Mouse (Mus musculus) hindbrain, postnatal 0 days (tissue): ENCODE results near the gene Ackr3. TPM values are rescaled to one million over a fixed set of nuclear protein-coding genes. Genes with fewer than 3 reads are reported as not detected.

Source experiments
- ATAC-seq: fragments of 200-750 bp; cut with Nextera tagmentation; 2 replicates; pipeline ENCODE4 v1.8.0; 2017; ENCODE audit warnings: mild to moderate bottlenecking, moderate TSS enrichment, moderate library complexity
- DNase-seq: peaks from one replicate; pipeline ENCODE4 v3.0.0-alpha.2; 2015; ENCODE audit warnings: low spot score
- H3K27ac ChIP-seq: fragments of 300-500 bp; sonication (generic); 2 replicates; pipeline ENCODE4 v1.5.1; 2014; ENCODE audit warnings: mild to moderate bottlenecking
- H3K27me3 ChIP-seq: fragments of 300-500 bp; sonication (generic); 2 replicates; pipeline ENCODE4 v1.6.1; 2014; ENCODE audit warnings: low read length, mixed read lengths; ENCODE audit not compliant: insufficient read depth
- H3K36me3 ChIP-seq: fragments of 300-500 bp; sonication (generic); 2 replicates; pipeline ENCODE4 v1.6.1; 2014; ENCODE audit warnings: low read length, mixed read lengths; ENCODE audit not compliant: insufficient read depth
- H3K4me1 ChIP-seq: fragments of 300-500 bp; sonication (generic); 2 replicates; pipeline ENCODE4 v1.6.1; 2014; ENCODE audit warnings: antibody characterized with exemption, low read length, mixed read lengths; ENCODE audit not compliant: insufficient read depth
- H3K4me2 ChIP-seq: fragments of 300-500 bp; sonication (generic); 2 replicates; pipeline ENCODE4 v1.6.1; 2014; ENCODE audit warnings: low read depth, mild to moderate bottlenecking, low read length, moderate library complexity, mixed read lengths
- H3K4me3 ChIP-seq: fragments of 300-500 bp; sonication (generic); 2 replicates; pipeline ENCODE4 v1.5.1; 2014; ENCODE audit warnings: low read length
- H3K9ac ChIP-seq: fragments of 300-500 bp; sonication (generic); replicated peaks from 2 replicates; pipeline ENCODE4 v1.6.1; 2014; ENCODE audit warnings: mild to moderate bottlenecking, low read length, moderate library complexity, mixed read lengths
- H3K9me3 ChIP-seq: fragments of 300-500 bp; sonication (generic); 2 replicates; pipeline ENCODE4 v1.6.1; 2016; ENCODE audit warnings: low read length, mixed read lengths
- CTCF ChIP-seq: IDR thresholded peaks from 2 replicates; pipeline ENCODE4 v1.5.1; 2016; ENCODE audit warnings: antibody characterized with exemption, control low read depth, low read depth
- WGBS: fragments of 180-500 bp; shearing (Covaris S2); extraction: QIAGEN DNeasy Blood & Tissue Kit; methylation state at CpG from one replicate; pipeline ENCODE4 v1.1.7; 2014; 5-methylcytosine and 5-hydroxymethylcytosine counted together
- polyA plus RNA-seq: library from polyadenylated mRNA; unstranded; fragments of >200 nt; fragmentation: Nextera tagmentation; extraction: Ambion mirVana; gene quantifications from 2 replicates; pipeline ENCODE4 v1.2.1, GENCODE M21; 2015
- total RNA-seq: library from RNA; depleted of rRNA; stranded (reverse); fragments of >200 nt; gene quantifications from 2 replicates; pipeline ENCODE4 v1.2.3, GENCODE M21; 2014

Ackr3 gene
- total and polyA plus RNA-seq, 2 experiments from 2014 or later, result 7.4 to 13.1 TPM

DNA sequence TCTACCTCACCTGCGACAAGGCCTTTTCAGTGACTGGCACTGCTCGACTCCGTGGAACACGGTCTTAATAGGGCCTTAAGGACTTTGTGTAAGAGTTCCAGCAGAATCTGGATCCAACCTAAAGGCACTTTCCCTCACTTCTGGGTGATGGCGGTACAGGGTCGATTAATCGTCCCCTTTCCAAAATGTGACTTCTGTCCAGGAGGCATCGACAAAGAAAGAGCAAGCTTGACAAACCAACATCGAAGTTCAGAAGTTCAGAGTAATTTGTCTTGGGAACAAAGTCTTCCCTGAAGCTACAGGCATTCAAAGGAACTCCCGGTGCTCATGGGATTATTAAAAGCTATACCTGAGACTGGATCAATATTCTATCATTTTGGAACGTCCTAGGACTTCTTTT lies 439 bp upstream of the Ackr3 start:
- H3K36me3 ChIP-seq, result no peaks in the 10 kb centered on the region
- no peaks in the 10 kb centered on the region for H3K9me3 ChIP-seq
- peak overlapping the region; percentile 42; the same call in 1 of the 2 replicates for H3K4me3 ChIP-seq
- H3K27me3 ChIP-seq, result no peaks in the 10 kb centered on the region
- no peak for TF ChIP-seq CTCF
- 16% methylated on average over 11 of the region's 11 CpGs for WGBS
- no peak overlapping the region for H3K27ac ChIP-seq
- ATAC-seq, result no peak
- peak overlapping the region; percentile 56 for H3K4me2 ChIP-seq
- no peak overlapping the region for H3K9ac ChIP-seq
- H3K4me1 ChIP-seq, result peaks cover 23% of the 10 kb centered on the region
- DNase-seq, result no peak

DNA sequence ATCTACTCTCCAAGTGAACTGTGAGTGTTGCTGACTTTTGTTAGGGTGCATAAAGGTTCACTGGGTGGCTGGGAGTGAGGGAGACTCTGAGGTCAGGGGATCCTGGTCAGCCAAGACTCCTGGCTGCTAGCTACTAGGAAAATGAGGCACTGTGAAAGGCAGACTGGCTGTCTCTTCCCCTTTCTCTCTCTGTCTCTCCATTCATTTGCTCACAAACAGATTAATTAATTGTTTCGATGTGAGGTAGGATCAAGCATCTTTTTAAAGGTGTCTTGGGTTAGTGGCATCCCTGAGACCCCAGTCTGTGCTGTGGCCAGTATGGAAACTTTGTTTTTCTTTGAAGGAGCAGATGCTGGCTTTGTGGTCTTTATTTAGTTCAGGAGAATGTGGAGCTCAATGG lies 1.0 kb downstream of the Ackr3 start:
- no peak for TF ChIP-seq CTCF
- Histone ChIP-seq H3K4me2 (peak overlapping the region; percentile 56), H3K27me3 (no peaks in the 10 kb centered on the region), H3K9me3 (no peaks in the 10 kb centered on the region), H3K4me1 (peaks cover 29% of the 10 kb centered on the region), H3K9ac (peak overlapping the region; percentile 48; the same call in 1 of the 2 replicates), H3K27ac (peak overlapping the region; percentile 3; the same call in 1 of the 2 replicates), H3K4me3 (peak overlapping the region; percentile 42), H3K36me3 (no peaks in the 10 kb centered on the region)
- 21% methylated on average over 1 of the region's 1 CpGs for WGBS
- no peak for DNase-seq
- no peak for ATAC-seq

- WGBS, result under 1% methylated on average over 6 of the region's 6 CpGs
Observed at GRCm38 (mm10) chr1:90205223-90205622, 1.4 kb downstream of the Ackr3 start.

GRCm38 (mm10) chr1:90206684-90207083 lies 2.9 kb downstream of the Ackr3 start:
- TF ChIP-seq CTCF, result no peak
- ATAC-seq (no peak), DNase-seq (no peak)
- 31% methylated on average over 3 of the region's 3 CpGs for WGBS
- no peaks in the 10 kb centered on the region for H3K27me3 ChIP-seq
- no peaks in the 10 kb centered on the region for H3K36me3 ChIP-seq
- peaks cover 39% of the 10 kb centered on the region for H3K4me1 ChIP-seq
- H3K4me2 ChIP-seq, result peak overlapping the region; percentile 56
- H3K4me3 ChIP-seq, result peak overlapping the region; percentile 42; the same call in 1 of the 2 replicates
- H3K27ac ChIP-seq, result no peak overlapping the region
- H3K9me3 ChIP-seq, result no peaks in the 10 kb centered on the region
- 0 out of 2 replicates have a peak overlapping the region, but pooled peaks have one; percentile 22 for H3K9ac ChIP-seq

More at GRCm38 (mm10) chr1:90205223-90205622, 1.4 kb downstream of the Ackr3 start:
- Histone ChIP-seq H3K4me1 (peaks cover 33% of the 10 kb centered on the region), H3K27me3 (no peaks in the 10 kb centered on the region), H3K36me3 (no peaks in the 10 kb centered on the region), H3K27ac (peak overlapping the region; percentile 3; the same call in 1 of the 2 replicates), H3K9ac (peak overlapping the region; percentile 48; the same call in 1 of the 2 replicates), H3K4me2 (peak overlapping the region; percentile 56), H3K9me3 (no peaks in the 10 kb centered on the region), H3K4me3 (peak overlapping the region; percentile 42)
- peak; percentile 75 for TF ChIP-seq CTCF
- peak; percentile 50; the same call in 1 of the 2 replicates for ATAC-seq
- peak; percentile 83 for DNase-seq

DNA sequence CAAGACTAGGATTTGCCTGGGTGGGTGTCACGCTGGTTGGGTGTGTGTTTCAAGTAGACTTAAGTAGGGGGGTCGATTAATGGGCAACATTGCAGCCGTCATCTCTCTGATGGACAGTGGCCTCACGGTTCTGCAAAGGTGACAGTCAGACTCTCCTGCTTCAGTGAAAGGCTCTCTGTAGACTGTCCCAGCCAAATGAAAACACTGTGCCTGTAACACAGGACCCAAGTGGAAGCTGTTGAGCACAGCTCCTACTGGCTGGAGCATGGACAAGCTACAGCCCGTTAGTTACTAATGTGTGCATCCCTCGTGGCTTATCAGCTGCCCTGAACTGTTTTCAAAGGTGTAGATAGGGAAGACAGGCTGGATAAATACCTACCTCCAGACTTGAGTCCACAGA lies 3.5 kb downstream of the Ackr3 start:
- no peaks in the 10 kb centered on the region for H3K36me3 ChIP-seq
- 47% methylated on average over 6 of the region's 6 CpGs for WGBS

GRCm38 (mm10) chr1:90207739-90208502 lies 4.1 kb downstream of the Ackr3 start:
- no peak for ATAC-seq
- Histone ChIP-seq H3K4me3 (no peak overlapping the region), H3K4me1 (peaks cover 33% of the 10 kb centered on the region), H3K27ac (no peak overlapping the region), H3K4me2 (peak overlapping the region; percentile 56), H3K9ac (no peak overlapping the region), H3K27me3 (no peaks in the 10 kb centered on the region), H3K9me3 (no peaks in the 10 kb centered on the region), H3K36me3 (no peaks in the 10 kb centered on the region)
- DNase-seq, result no peak
- WGBS, result 54% methylated on average over 6 of the region's 6 CpGs
- no peak for TF ChIP-seq CTCF

More for the DNA sequence above, 3.5 kb downstream of the Ackr3 start:
- no peaks in the 10 kb centered on the region for H3K9me3 ChIP-seq
- no peak overlapping the region for H3K9ac ChIP-seq
- peak overlapping the region; percentile 56 for H3K4me2 ChIP-seq
- peak overlapping the region; percentile 42; the same call in 1 of the 2 replicates for H3K4me3 ChIP-seq
- DNase-seq, result no peak
- peaks cover 34% of the 10 kb centered on the region for H3K4me1 ChIP-seq
- TF ChIP-seq CTCF, result no peak
- no peak for ATAC-seq
- H3K27ac ChIP-seq, result no peak overlapping the region
- no peaks in the 10 kb centered on the region for H3K27me3 ChIP-seq

GRCm38 (mm10) chr1:90208503-90208860 lies 4.7 kb downstream of the Ackr3 start:
- peak overlapping the region; percentile 56 for H3K4me2 ChIP-seq
- H3K4me1 ChIP-seq, result peaks cover 35% of the 10 kb centered on the region
- H3K4me3 ChIP-seq, result no peak overlapping the region
- H3K9me3 ChIP-seq, result no peaks in the 10 kb centered on the region
- 43% methylated on average over 9 of the region's 9 CpGs for WGBS
- no peak overlapping the region for H3K27ac ChIP-seq
- ATAC-seq (no peak), DNase-seq (no peak)
- TF ChIP-seq CTCF, result no peak
- no peaks in the 10 kb centered on the region for H3K27me3 ChIP-seq
- no peak overlapping the region for H3K9ac ChIP-seq
- no peaks in the 10 kb centered on the region for H3K36me3 ChIP-seq
